Mouse (Mus musculus) lung, postnatal 0 days (tissue): ENCODE results near the gene Htr2b. TPM values are rescaled to one million over a fixed set of nuclear protein-coding genes. Genes with fewer than 3 reads are reported as not detected.
A peak's percentile ranks its signal among the peaks of the same experiment; 100 is the strongest.

ENCODE experiments used
- ATAC-seq: fragments of 200-750 bp; cut with Nextera tagmentation; 2 replicates; pipeline ENCODE4 v1.8.0; 2017; ENCODE audit warnings: moderate library complexity
- DNase-seq: peaks from one replicate; pipeline ENCODE4 v3.0.0-alpha.2; 2016; ENCODE audit warnings: low spot score
- H3K27ac ChIP-seq: fragments of 300-500 bp; sonication (generic); 2 replicates; pipeline ENCODE4 v1.5.1; 2014; ENCODE audit warnings: antibody characterized with exemption, mild to moderate bottlenecking, low read length, mixed read lengths
- H3K27me3 ChIP-seq: fragments of 300-500 bp; sonication (generic); replicated peaks from 2 replicates; pipeline ENCODE4 v1.6.1; 2014; ENCODE audit warnings: low read length, mixed read lengths; ENCODE audit not compliant: insufficient read depth
- H3K36me3 ChIP-seq: fragments of 300-500 bp; sonication (generic); 2 replicates; pipeline ENCODE4 v1.6.1; 2014; ENCODE audit warnings: low read length, mixed read lengths; ENCODE audit not compliant: insufficient read depth
- H3K4me1 ChIP-seq: fragments of 300-500 bp; sonication (generic); 2 replicates; pipeline ENCODE4 v1.6.1; 2014; ENCODE audit warnings: antibody characterized with exemption, low read depth, low read length, mixed read lengths; ENCODE audit not compliant: insufficient read depth
- H3K4me2 ChIP-seq: fragments of 300-500 bp; sonication (generic); replicated peaks from 2 replicates; pipeline ENCODE4 v1.6.1; 2014; ENCODE audit warnings: low read depth, mild to moderate bottlenecking, low read length, moderate library complexity, mixed read lengths
- H3K4me3 ChIP-seq: fragments of 300-500 bp; sonication (generic); 2 replicates; pipeline ENCODE4 v1.5.1; 2014; ENCODE audit warnings: low read depth, low read length
- H3K9ac ChIP-seq: fragments of 300-500 bp; sonication (generic); replicated peaks from 2 replicates; pipeline ENCODE4 v1.6.1; 2014; ENCODE audit warnings: low read depth, mild to moderate bottlenecking
- H3K9me3 ChIP-seq: fragments of 300-500 bp; sonication (generic); 2 replicates; pipeline ENCODE4 v1.6.1; 2016; ENCODE audit warnings: low read length, mixed read lengths
- CTCF ChIP-seq: IDR thresholded peaks from 2 replicates; pipeline ENCODE4 v1.5.1; 2016; ENCODE audit warnings: antibody characterized with exemption, mild to moderate bottlenecking
- EP300 ChIP-seq: IDR thresholded peaks from 2 replicates; pipeline ENCODE4 v1.6.1; 2016; ENCODE audit warnings: antibody characterized with exemption, mild to moderate bottlenecking, control low read depth
- WGBS: fragments of 180-500 bp; shearing (Covaris S2); extraction: QIAGEN DNeasy Blood & Tissue Kit; methylation state at CpG from one replicate; pipeline ENCODE4 v1.1.7; 2014; 5-methylcytosine and 5-hydroxymethylcytosine counted together
- polyA plus RNA-seq: library from polyadenylated mRNA; unstranded; fragments of >200 nt; fragmentation: Nextera tagmentation; extraction: Ambion mirVana; gene quantifications from 2 replicates; pipeline ENCODE4 v1.2.1, GENCODE M21; 2015

Htr2b gene
- polyA plus RNA-seq: 1.0 and 1.2 TPM in 2 replicates

GRCm38 (mm10) chr1:86111779-86112178, at the start of gene Htr2b:
Htr2b (minus strand) TSS chr1:86111970.
- ATAC-seq: peak; percentile 83
- no peak within 1 kb of the TSS for H3K27ac ChIP-seq
- peak; percentile 78 for DNase-seq
- no peaks in the 10 kb centered on the region for H3K36me3 ChIP-seq
- no peaks in the 10 kb centered on the region for H3K4me1 ChIP-seq
- no peak for TF ChIP-seq EP300
- TF ChIP-seq CTCF: peak; percentile 53
- H3K4me3 ChIP-seq: no peak within 1 kb of the TSS
- no peak within 1 kb of the TSS for H3K9ac ChIP-seq
- no peaks in the 10 kb centered on the region for H3K27me3 ChIP-seq
- H3K4me2 ChIP-seq: no peak within 1 kb of the TSS
- no peaks in the 10 kb centered on the region for H3K9me3 ChIP-seq
- WGBS: 42% methylated on average over 6 of the region's 6 CpGs

- Histone ChIP-seq H3K9me3 (no peaks in the 10 kb centered on the region), H3K4me1 (no peaks in the 10 kb centered on the region), H3K9ac (no peak overlapping the region), H3K27ac (no peak overlapping the region), H3K4me2 (no peak overlapping the region), H3K4me3 (no peak overlapping the region), H3K27me3 (no peaks in the 10 kb centered on the region), H3K36me3 (no peaks in the 10 kb centered on the region; the same call in 1 of the 2 replicates)
- WGBS: 90% methylated on average over 5 of the region's 5 CpGs
- no peak for TF ChIP-seq EP300
- TF ChIP-seq CTCF: no peak
- DNase-seq: no peak
- ATAC-seq: no peak
These were observed 49.3 kb upstream of the Htr2b start for GRCm38 (mm10) chr1:86161061-86161460.

GRCm38 (mm10) chr1:86160479-86160878, 48.7 kb upstream of the Htr2b start:
- no peak overlapping the region for H3K27ac ChIP-seq
- no peak overlapping the region for H3K4me3 ChIP-seq
- H3K36me3 ChIP-seq: no peaks in the 10 kb centered on the region; the same call in 1 of the 2 replicates
- no peaks in the 10 kb centered on the region for H3K4me1 ChIP-seq
- no peaks in the 10 kb centered on the region for H3K27me3 ChIP-seq
- no peaks in the 10 kb centered on the region for H3K9me3 ChIP-seq
- ATAC-seq: no peak
- H3K9ac ChIP-seq: no peak overlapping the region
- DNase-seq: no peak
- WGBS: 92% methylated on average over 5 of the region's 5 CpGs
- TF ChIP-seq EP300: no peak
- TF ChIP-seq CTCF: no peak
- no peak overlapping the region for H3K4me2 ChIP-seq

- H3K4me3 ChIP-seq: no peak overlapping the region
- no peaks in the 10 kb centered on the region; the same call in 1 of the 2 replicates for H3K36me3 ChIP-seq
- ATAC-seq (no peak), DNase-seq (no peak)
- H3K4me2 ChIP-seq: no peak overlapping the region
- no peak for TF ChIP-seq EP300
- H3K9ac ChIP-seq: no peak overlapping the region
- 85% methylated on average over 6 of the region's 6 CpGs for WGBS
- H3K27me3 ChIP-seq: no peaks in the 10 kb centered on the region
- H3K4me1 ChIP-seq: peaks cover 3% of the 10 kb centered on the region; the same call in 1 of the 2 replicates
- H3K9me3 ChIP-seq: no peaks in the 10 kb centered on the region
- H3K27ac ChIP-seq: no peak overlapping the region
These were observed 48.3 kb upstream of the Htr2b start for GRCm38 (mm10) chr1:86160059-86160458.

GRCm38 (mm10) chr1:86156595-86156994, 44.8 kb upstream of the Htr2b start:
- H3K27me3 ChIP-seq: no peaks in the 10 kb centered on the region
- H3K4me2 ChIP-seq: no peak overlapping the region
- no peak for ATAC-seq
- H3K9me3 ChIP-seq: no peaks in the 10 kb centered on the region
- 88% methylated on average over 6 of the region's 6 CpGs for WGBS
- DNase-seq: no peak
- H3K4me1 ChIP-seq: peaks cover 4% of the 10 kb centered on the region; the same call in 1 of the 2 replicates
- no peaks in the 10 kb centered on the region; the same call in 1 of the 2 replicates for H3K36me3 ChIP-seq
- no peak overlapping the region for H3K27ac ChIP-seq
- no peak overlapping the region for H3K4me3 ChIP-seq
- H3K9ac ChIP-seq: no peak overlapping the region
- TF ChIP-seq CTCF: no peak
- no peak for TF ChIP-seq EP300

- no peaks in the 10 kb centered on the region; the same call in 1 of the 2 replicates for H3K36me3 ChIP-seq
- no peak overlapping the region for H3K4me2 ChIP-seq
- H3K27ac ChIP-seq: no peak overlapping the region
- H3K27me3 ChIP-seq: no peaks in the 10 kb centered on the region
- WGBS: 75% methylated on average over 3 of the region's 3 CpGs
- no peak overlapping the region for H3K4me3 ChIP-seq
- no peak for ATAC-seq
- no peaks in the 10 kb centered on the region for H3K9me3 ChIP-seq
- no peak for DNase-seq
- no peak overlapping the region for H3K9ac ChIP-seq
- H3K4me1 ChIP-seq: peaks cover 4% of the 10 kb centered on the region; the same call in 1 of the 2 replicates
- TF ChIP-seq CTCF (no peak), EP300 (no peak)
These were observed 44.3 kb upstream of the Htr2b start for GRCm38 (mm10) chr1:86156075-86156474.

GRCm38 (mm10) chr1:86154824-86155164, 43.0 kb upstream of the Htr2b start:
- no peak for DNase-seq
- WGBS: 0% methylated on average over 18 of the region's 18 CpGs
- Histone ChIP-seq H3K4me1 (peaks cover 4% of the 10 kb centered on the region; the same call in 1 of the 2 replicates), H3K4me3 (peak overlapping the region; percentile 73), H3K9me3 (no peaks in the 10 kb centered on the region), H3K4me2 (peak overlapping the region; percentile 78), H3K27me3 (no peaks in the 10 kb centered on the region), H3K36me3 (no peaks in the 10 kb centered on the region), H3K27ac (no peak overlapping the region), H3K9ac (peak overlapping the region; percentile 46)
- no peak; the same call in 1 of the 2 replicates for ATAC-seq
- TF ChIP-seq CTCF (no peak), EP300 (no peak)
